Mouse (Mus musculus): Measurements from ENCODE around the gene Gm20431.

GRCm38 (mm10) chr2:167588774-167589577 lies 72.3 kb downstream of the Gm20431 start:
- TF ChIP-seq CTCF (IDR thresholded peaks at IDR 0.05) = peak; percentile 31; the same call in 1 of the 2 replicates
- no peak; the same call in 1 of the 2 replicates for TF ChIP-seq EP300 (IDR thresholded peaks at IDR 0.05)
